Mouse (Mus musculus) G1E (cell line): ENCODE results near the gene Olfr1396.

Experiments
- CTCF ChIP-seq: IDR thresholded peaks from 2 replicates; pipeline ENCODE4 v1.5.1; 2012; ENCODE audit warnings: low read depth, low read length, inconsistent platforms, mixed read lengths
- GATA1 ChIP-seq: IDR thresholded peaks from 2 replicates; pipeline ENCODE4 v1.6.1; 2012; ENCODE audit warnings: borderline replicate concordance, low read length, inconsistent platforms, mixed read lengths
- GATA2 ChIP-seq: IDR thresholded peaks from 2 replicates; pipeline ENCODE4 v1.6.1; 2012; ENCODE audit warnings: low read depth, low read length, inconsistent platforms, borderline replicate concordance
- TAL1 ChIP-seq: conservative IDR thresholded peaks from 2 replicates; pipeline ENCODE4 v1.6.1; 2012; ENCODE audit warnings: low read depth, low read length, inconsistent platforms, mixed read lengths

- TF ChIP-seq CTCF = no peak
- no peak for TF ChIP-seq GATA2
- TF ChIP-seq GATA1 = no peak
- TF ChIP-seq TAL1 = no peak
These were observed 9.5 kb upstream of the Olfr1396 start for GRCm38 (mm10) chr11:49124169-49124568.
